Mouse (Mus musculus) intestine, embryonic 15.5 days (tissue): Measurements from ENCODE around the gene Znhit2. TPM values are rescaled to one million over a fixed set of nuclear protein-coding genes. Genes with fewer than 3 reads are reported as not detected.

Experiments used
- ATAC-seq: fragments of 200-750 bp; cut with Nextera tagmentation; 2 replicates; pipeline ENCODE4 v1.8.0; 2017; ENCODE audit warnings: moderate TSS enrichment, moderate library complexity
- H3K27ac ChIP-seq: fragments of 300-500 bp; sonication (generic); 2 replicates; pipeline ENCODE4 v1.5.1; 2015; ENCODE audit warnings: mild to moderate bottlenecking, inconsistent platforms
- H3K27me3 ChIP-seq: fragments of 300-500 bp; sonication (generic); replicated peaks from 2 replicates; pipeline ENCODE4 v1.6.1; 2015; ENCODE audit warnings: inconsistent platforms
- H3K36me3 ChIP-seq: fragments of 300-500 bp; sonication (generic); 2 replicates; pipeline ENCODE4 v1.6.1; 2015; ENCODE audit warnings: inconsistent platforms
- H3K4me1 ChIP-seq: fragments of 300-500 bp; sonication (generic); replicated peaks from 2 replicates; pipeline ENCODE4 v1.6.1; 2015; ENCODE audit warnings: inconsistent platforms
- H3K4me2 ChIP-seq: fragments of 300-500 bp; sonication (generic); replicated peaks from 2 replicates; pipeline ENCODE4 v1.6.1; 2015; ENCODE audit warnings: mild to moderate bottlenecking, inconsistent platforms
- H3K4me3 ChIP-seq: fragments of 300-500 bp; sonication (generic); replicated peaks from 2 replicates; pipeline ENCODE4 v1.5.1; 2015; ENCODE audit warnings: inconsistent platforms
- H3K9ac ChIP-seq: fragments of 300-500 bp; sonication (generic); 2 replicates; pipeline ENCODE4 v1.6.1; 2015; ENCODE audit warnings: inconsistent platforms
- H3K9me3 ChIP-seq: fragments of 300-500 bp; sonication (generic); 2 replicates; pipeline ENCODE4 v1.6.1; 2016; ENCODE audit warnings: inconsistent platforms
- WGBS: fragments of 180-500 bp; shearing (Covaris S2); methylation state at CpG from one replicate; pipeline ENCODE4 v1.1.7; 2015; 5-methylcytosine and 5-hydroxymethylcytosine counted together
- polyA plus RNA-seq: library from polyadenylated mRNA; unstranded; fragments of >200 nt; fragmentation: Nextera tagmentation; extraction: Ambion mirVana; gene quantifications from 2 replicates; pipeline ENCODE4 v1.2.1, GENCODE M21; 2015

The Znhit2 gene
- 30.1 and 31.9 TPM in 2 replicates for polyA plus RNA-seq

DNA sequence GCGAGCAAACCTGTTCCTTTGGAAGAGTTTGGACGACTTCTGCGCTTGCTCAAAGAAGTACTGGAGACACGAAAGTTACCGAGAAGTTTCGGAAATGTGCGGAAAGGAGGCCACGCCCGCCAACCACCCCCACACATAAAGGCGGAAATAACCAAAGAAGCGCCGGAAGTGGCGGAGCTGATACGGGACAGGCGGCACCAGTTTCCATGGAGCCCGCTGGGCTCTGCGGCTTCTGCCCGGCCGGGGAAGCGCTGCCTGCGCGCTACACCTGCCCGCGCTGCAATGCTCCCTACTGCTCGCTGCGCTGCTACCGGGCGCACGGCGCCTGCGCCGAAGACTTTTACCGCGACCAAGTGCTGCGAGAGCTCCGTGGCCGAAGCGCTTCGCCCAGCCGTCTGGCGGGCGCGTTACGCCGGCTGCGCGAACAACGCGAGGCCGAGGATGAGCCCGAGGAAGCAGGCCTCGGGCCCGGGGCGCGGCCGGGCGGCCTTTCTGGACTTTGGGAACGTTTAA is at the start of gene Znhit2:
TSS of gene Znhit2 (plus strand) at position 172 of the 513 bp plus-strand sequence.
- peak within 1 kb of the TSS; percentile 94 for H3K9ac ChIP-seq
- H3K27ac ChIP-seq, result peak within 1 kb of the TSS; percentile 96
- H3K4me3 ChIP-seq, result peak within 1 kb of the TSS; percentile 92
- under 1% methylated on average over 58 of the region's 58 CpGs for WGBS
- H3K4me2 ChIP-seq, result peak within 1 kb of the TSS; percentile 95
- no peaks in the 10 kb centered on the region for H3K9me3 ChIP-seq
- H3K36me3 ChIP-seq, result 0 out of 2 replicates have a peak, but pooled peaks cover 3% of the 10 kb centered on the region
- H3K4me1 ChIP-seq, result peaks cover 20% of the 10 kb centered on the region
- no peaks in the 10 kb centered on the region for H3K27me3 ChIP-seq
- peak; percentile 80 for ATAC-seq

DNA sequence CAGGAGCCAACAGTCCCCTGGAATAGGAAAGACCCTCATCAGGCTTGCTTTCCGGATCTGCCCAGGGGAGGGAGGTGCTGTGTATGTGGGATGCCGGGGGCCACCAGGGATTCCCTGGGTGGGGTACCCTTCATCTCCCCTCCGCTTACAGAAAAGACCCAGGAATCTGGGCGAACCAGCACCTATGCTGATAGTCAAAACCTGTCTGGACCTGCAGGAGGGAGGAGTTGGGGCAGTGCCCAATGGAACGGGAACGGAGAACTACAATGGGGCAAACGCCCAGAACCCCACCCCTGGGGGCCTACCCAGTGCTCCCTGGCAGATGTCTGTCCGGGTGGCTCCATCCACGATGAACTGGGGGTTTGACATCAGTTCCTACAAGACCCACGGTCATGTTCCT is 47.3 kb upstream of the Znhit2 start:
- Histone ChIP-seq H3K27me3 (no peaks in the 10 kb centered on the region), H3K4me3 (no peak overlapping the region), H3K4me1 (peaks cover 9% of the 10 kb centered on the region), H3K9ac (no peak overlapping the region), H3K27ac (no peak overlapping the region), H3K9me3 (no peaks in the 10 kb centered on the region), H3K4me2 (no peak overlapping the region), H3K36me3 (no peaks in the 10 kb centered on the region)
- 90% methylated on average over 10 of the region's 10 CpGs for WGBS
- ATAC-seq, result no peak

DNA sequence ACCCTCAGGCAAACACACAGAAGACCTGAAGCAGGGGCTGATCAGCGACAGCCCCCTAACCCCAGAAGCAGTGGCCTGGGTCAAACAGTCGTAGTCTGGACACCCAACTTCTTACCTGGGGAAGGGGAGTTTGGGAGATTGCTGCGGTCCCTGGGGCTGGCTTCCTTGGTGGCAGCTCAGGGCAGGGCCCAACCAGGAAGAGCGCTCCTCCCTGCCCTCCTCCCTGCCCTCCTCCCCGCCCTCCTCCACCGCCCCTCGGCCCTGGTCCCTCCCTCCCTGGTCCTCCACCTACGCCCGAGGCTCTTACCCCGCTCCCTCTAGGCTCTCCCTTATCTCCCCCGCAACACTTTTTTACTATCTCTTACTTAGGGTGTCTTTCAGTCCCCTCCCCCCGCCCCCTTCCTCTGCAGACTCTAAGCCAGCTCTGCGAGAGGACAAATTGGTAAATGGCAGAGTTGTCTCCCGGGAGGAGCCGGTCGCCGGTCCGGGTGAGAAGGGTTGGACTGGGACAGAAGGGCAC is 45.9 kb upstream of the Znhit2 start:
- H3K4me1 ChIP-seq, result peaks cover 11% of the 10 kb centered on the region
- H3K27me3 ChIP-seq, result no peaks in the 10 kb centered on the region
- ATAC-seq, result peak; percentile 91
- peak overlapping the region; percentile 66 for H3K9ac ChIP-seq
- peak overlapping the region; percentile 67 for H3K27ac ChIP-seq
- H3K36me3 ChIP-seq, result no peaks in the 10 kb centered on the region
- no peaks in the 10 kb centered on the region for H3K9me3 ChIP-seq
- H3K4me2 ChIP-seq, result peak overlapping the region; percentile 96
- whole genome bisulfite sequencing, result 5% methylated on average over 16 of the region's 18 CpGs
- peak overlapping the region; percentile 59 for H3K4me3 ChIP-seq

DNA sequence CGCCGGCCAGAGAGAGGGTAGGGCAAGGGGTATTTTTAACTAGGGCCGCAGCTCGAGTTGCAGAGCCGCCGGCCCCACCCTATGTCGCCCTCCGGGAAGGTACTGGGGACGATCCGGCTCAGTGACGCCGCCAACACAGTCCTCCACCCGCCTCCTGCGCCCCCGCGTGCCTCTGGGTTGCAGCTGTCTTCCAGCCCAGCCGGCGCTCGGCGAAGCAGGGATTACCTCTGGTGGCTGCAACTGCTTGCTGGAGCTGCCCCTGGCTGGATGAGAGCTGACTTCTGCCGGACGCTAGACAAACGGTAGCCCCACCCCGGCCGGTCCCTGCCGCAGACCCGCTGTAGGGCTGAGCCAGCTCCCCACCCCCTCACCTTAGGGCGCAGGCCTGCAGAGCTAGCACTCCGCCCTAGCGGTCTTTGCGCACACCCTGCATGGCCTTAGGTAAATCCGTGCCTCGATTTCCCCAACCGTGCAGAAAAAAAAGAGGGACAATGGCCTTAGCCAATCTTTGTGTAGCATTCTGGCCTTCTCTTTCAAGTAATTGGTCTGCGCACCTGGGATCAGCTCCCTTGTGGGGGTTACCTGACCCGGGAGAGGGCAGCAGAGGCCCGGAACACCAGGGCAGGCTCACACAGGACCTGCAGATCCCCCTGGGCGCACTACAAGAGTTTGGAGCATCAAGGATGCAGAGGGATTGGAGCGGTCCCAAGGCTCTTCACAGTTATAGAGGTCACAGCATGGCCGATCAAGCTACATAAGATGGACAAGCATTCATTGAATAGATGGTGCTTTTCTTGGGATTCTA is 45.3 kb upstream of the Znhit2 start, which contains the start of gene Capn1:
TSS of gene Capn1 (minus strand) at position 387 of the 805 bp plus-strand sequence.
- peak; percentile 86 for ATAC-seq

DNA sequence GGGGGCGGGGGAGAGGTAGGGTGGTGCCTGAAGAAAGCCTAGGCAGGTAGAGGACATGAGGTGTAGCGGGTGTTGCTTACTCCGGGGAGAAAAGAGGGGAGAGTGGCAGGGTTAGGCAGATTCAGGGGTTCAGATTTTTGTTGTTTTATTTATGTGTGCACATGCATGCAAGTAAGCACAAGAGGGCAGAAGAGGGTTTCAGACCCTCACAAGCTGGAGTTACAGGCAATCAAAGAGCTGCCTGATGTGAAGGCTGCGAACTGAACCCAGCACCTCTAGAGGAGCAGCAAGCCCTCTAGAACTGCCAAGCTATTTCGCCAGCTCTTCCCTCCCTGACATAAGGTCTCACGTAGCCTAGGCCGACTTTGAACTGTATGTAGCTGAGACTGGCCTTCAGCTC is 44.5 kb upstream of the Znhit2 start:
- 50% methylated on average over 7 of the region's 7 CpGs for WGBS
- H3K9ac ChIP-seq, result no peak overlapping the region
- no peaks in the 10 kb centered on the region for H3K27me3 ChIP-seq
- no peaks in the 10 kb centered on the region for H3K36me3 ChIP-seq
- H3K9me3 ChIP-seq, result no peaks in the 10 kb centered on the region
- H3K4me2 ChIP-seq, result 0 out of 2 replicates have a peak overlapping the region, but pooled peaks have one; percentile 96
- no peak for ATAC-seq
- no peak overlapping the region for H3K27ac ChIP-seq
- no peak overlapping the region for H3K4me3 ChIP-seq
- peaks cover 14% of the 10 kb centered on the region for H3K4me1 ChIP-seq

More for the DNA sequence above, 45.3 kb upstream of the Znhit2 start, which contains the start of gene Capn1:
- Histone ChIP-seq H3K36me3 (no peaks in the 10 kb centered on the region), H3K4me3 (peak within 1 kb of the TSS; percentile 59), H3K4me1 (peaks cover 14% of the 10 kb centered on the region), H3K4me2 (peak within 1 kb of the TSS; percentile 96), H3K27me3 (no peaks in the 10 kb centered on the region), H3K9ac (peak within 1 kb of the TSS; percentile 66), H3K9me3 (no peaks in the 10 kb centered on the region), H3K27ac (peak within 1 kb of the TSS; percentile 67)
- WGBS, result 3% methylated on average over 40 of the region's 40 CpGs

DNA sequence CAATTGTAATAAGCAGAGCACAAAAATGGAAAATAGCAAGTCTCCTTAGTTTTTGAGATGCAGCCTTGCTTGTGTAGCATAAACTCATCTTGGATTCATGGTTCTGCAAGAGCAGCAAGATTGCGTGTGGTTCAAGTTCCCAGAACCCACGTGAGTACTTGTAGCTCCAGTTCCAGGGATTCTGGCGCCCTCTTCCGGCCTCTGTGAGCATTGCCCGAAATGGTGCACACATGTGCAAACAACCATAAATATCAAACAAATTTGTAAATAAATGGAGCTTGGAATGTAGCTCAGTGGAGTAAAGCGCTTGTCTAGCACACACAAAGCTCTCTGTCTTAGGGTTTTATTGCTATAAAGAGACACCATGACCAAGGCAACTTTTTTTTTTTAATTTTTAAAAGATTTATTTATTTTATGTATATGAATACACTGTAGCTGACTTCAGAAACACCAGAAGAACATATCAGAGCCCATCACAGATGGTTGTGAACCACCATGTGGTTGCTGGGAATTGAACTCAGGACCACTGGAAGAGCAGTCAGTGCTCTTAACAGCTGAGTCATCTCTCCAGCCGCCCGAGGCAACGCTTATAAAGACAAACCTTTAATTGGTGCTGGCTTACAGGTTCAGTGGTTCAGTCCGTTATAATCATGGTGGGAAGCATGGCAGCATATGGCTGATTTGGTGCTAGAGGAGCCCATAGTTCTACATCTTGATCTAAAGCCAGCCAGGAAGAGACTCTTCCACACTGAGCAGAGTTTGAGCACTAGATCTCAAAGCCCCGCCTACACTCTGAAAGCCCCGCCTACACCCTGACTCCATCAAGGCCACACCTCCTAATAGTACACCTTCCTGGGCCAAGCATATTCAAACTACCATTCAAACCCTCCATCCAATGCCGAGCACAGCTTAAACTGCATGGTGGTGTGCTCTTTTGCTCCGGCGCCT is 42.6 kb upstream of the Znhit2 start:
- Histone ChIP-seq H3K4me3 (no peak overlapping the region), H3K27me3 (no peaks in the 10 kb centered on the region; the same call in 1 of the 2 replicates), H3K27ac (no peak overlapping the region), H3K9me3 (no peaks in the 10 kb centered on the region), H3K9ac (no peak overlapping the region), H3K4me1 (peaks cover 14% of the 10 kb centered on the region), H3K4me2 (no peak overlapping the region), H3K36me3 (no peaks in the 10 kb centered on the region)
- no peak for ATAC-seq
- WGBS, result 33% methylated on average over 15 of the region's 15 CpGs

DNA sequence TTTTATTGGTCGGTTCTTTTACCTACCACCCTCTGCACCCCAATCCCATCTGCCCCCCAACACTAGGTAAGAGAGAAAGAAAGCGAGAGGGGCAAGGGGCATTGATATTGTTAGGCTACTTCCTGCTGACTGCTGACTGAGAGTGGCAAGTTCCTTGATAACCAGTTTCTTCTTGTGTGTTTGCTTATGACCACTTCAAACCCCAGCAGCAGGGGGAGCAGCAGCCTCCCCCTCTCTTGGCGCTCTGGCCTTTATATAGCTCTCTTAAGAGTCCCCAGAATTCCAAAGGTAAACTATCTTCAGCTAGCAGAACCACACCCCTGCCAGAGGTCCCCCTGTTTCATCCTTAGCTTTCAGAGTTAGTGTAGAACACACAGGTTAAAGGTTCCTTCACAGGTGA is 40.7 kb upstream of the Znhit2 start:
- no peaks in the 10 kb centered on the region for H3K9me3 ChIP-seq
- no peak overlapping the region for H3K4me2 ChIP-seq
- H3K4me3 ChIP-seq, result no peak overlapping the region
- WGBS, result 53% methylated on average over 3 of the region's 3 CpGs
- ATAC-seq, result no peak
- no peaks in the 10 kb centered on the region for H3K36me3 ChIP-seq
- H3K27me3 ChIP-seq, result no peaks in the 10 kb centered on the region; the same call in 1 of the 2 replicates
- H3K4me1 ChIP-seq, result peaks cover 14% of the 10 kb centered on the region
- H3K9ac ChIP-seq, result no peak overlapping the region
- no peak overlapping the region for H3K27ac ChIP-seq

DNA sequence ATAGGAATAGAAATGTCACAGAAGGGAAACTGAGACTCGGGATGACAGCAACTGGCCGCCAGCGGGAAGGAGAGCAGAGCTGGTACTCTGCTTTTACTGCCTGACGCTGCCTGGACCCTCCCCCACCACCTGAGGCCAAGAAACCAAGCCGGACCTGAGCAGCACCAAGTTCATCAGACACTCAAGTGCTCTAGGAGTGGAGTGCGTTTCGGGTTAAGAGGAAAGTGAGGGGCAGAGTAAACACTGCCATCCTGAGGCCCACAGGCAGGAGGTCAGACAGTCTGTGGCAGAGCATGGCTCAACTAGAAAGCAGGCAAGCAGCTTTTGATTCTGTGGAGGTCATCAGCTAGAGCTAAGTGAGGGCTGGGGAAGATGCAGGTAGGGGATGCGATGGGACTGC is 37.9 kb upstream of the Znhit2 start:
- H3K4me2 ChIP-seq, result no peak overlapping the region
- H3K27ac ChIP-seq, result no peak overlapping the region
- H3K27me3 ChIP-seq, result no peaks in the 10 kb centered on the region; the same call in 1 of the 2 replicates
- no peaks in the 10 kb centered on the region for H3K36me3 ChIP-seq
- ATAC-seq, result no peak
- 51% methylated on average over 8 of the region's 8 CpGs for WGBS
- no peak overlapping the region for H3K4me3 ChIP-seq
- H3K4me1 ChIP-seq, result 0 out of 2 replicates have a peak, but pooled peaks cover 7% of the 10 kb centered on the region
- H3K9me3 ChIP-seq, result no peaks in the 10 kb centered on the region
- no peak overlapping the region for H3K9ac ChIP-seq

DNA sequence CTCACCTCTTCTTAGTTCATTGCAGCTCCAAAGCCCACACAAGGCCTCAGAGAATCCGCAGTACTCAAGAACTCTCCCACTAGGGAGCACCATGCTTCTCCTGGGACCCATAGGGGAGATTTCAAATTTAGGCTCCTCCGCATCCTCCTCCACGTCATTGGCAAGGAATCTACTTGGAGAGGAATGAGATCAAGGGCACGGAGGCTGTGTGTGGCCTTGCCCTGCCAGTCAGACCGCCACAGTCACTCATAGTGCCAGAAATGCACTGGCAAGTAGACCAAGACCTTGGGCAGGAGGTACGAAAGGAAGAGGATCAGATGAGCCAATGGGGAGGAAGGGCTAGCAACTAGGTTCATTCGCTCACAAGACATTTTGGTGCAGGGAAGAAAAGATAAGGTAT is 37.1 kb upstream of the Znhit2 start:
- H3K4me3 ChIP-seq, result no peak overlapping the region
- WGBS, result 82% methylated on average over 7 of the region's 7 CpGs
- no peak for ATAC-seq
- H3K27me3 ChIP-seq, result no peaks in the 10 kb centered on the region; the same call in 1 of the 2 replicates
- H3K27ac ChIP-seq, result no peak overlapping the region
- H3K36me3 ChIP-seq, result no peaks in the 10 kb centered on the region
- H3K9me3 ChIP-seq, result no peaks in the 10 kb centered on the region
- 0 out of 2 replicates have a peak, but pooled peaks cover 3% of the 10 kb centered on the region for H3K4me1 ChIP-seq
- H3K4me2 ChIP-seq, result no peak overlapping the region
- H3K9ac ChIP-seq, result no peak overlapping the region

DNA sequence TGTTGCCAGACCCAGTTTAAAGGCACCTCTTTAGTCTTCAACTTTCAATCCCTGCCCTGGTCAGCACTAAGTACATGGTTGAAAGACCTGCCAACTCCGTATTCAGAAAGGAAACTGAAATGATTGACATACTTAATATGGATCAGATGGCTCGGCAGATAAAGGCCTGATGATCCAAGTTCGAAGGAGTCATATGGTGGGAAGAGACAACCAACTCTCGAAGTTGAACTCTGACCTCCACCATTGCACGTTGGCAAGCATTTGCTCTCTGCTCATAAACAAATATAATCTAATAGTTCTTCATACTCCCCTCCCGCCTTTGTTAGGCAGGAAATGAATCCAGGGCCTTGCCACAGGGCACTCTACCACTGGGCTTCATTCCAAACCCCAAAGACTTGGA is 32.0 kb upstream of the Znhit2 start:
- Histone ChIP-seq H3K27ac (no peak overlapping the region), H3K36me3 (no peaks in the 10 kb centered on the region), H3K4me1 (no peaks in the 10 kb centered on the region), H3K9ac (no peak overlapping the region), H3K27me3 (no peaks in the 10 kb centered on the region), H3K9me3 (no peaks in the 10 kb centered on the region), H3K4me2 (no peak overlapping the region), H3K4me3 (no peak overlapping the region)
- WGBS, result 75% methylated on average over 6 of the region's 6 CpGs
- no peak for ATAC-seq

DNA sequence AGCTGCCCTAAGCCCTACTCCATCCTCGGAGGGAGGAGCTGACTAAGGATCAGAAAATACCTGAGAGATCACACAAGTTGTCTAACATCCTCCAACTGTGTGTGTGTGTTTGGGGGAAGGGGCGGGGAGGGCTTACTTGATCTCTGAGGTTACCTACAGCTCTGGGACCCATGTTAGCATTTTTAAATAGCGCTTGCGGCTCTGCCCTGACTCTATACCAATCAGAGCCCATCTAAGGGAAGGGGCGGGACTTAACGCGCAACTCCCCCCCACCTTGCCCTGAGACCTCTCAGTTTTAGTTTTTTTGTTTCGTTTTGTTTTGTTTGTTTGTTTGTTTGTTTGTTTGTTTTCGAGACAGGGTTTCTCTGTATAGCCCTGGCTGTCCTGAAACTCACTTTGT is 31.6 kb upstream of the Znhit2 start:
- H3K4me3 ChIP-seq, result no peak overlapping the region
- 79% methylated on average over 9 of the region's 9 CpGs for WGBS

More for the DNA sequence above, 31.6 kb upstream of the Znhit2 start:
- no peak overlapping the region for H3K27ac ChIP-seq
- H3K4me1 ChIP-seq, result no peaks in the 10 kb centered on the region
- no peak overlapping the region for H3K4me2 ChIP-seq
- no peak overlapping the region for H3K9ac ChIP-seq
- no peak for ATAC-seq
- no peaks in the 10 kb centered on the region for H3K36me3 ChIP-seq
- H3K9me3 ChIP-seq, result no peaks in the 10 kb centered on the region
- H3K27me3 ChIP-seq, result no peaks in the 10 kb centered on the region
